Mouse (Mus musculus): ENCODE results near the gene Atad2b. TPM values are rescaled to one million over a fixed set of nuclear protein-coding genes. Genes with fewer than 3 reads are reported as not detected.

Atad2b gene
- total and polyA plus RNA-seq, 2 experiments from 2014 or later = 4.9 to 18.2 TPM

- TF ChIP-seq EP300 (IDR thresholded peaks at IDR 0.05; ENCODE audit: low read depth) = no peak
- no peak for TF ChIP-seq CTCF (IDR thresholded peaks at IDR 0.05; ENCODE audit: low read depth)
- peaks cover 28% of the 10 kb centered on the region for H3K36me3 ChIP-seq (replicated peaks; ENCODE audit: control insufficient read depth, insufficient read depth, low read length)
Observed at GRCm38 (mm10) chr12:5044141-5044540, 127.0 kb downstream of the Atad2b start.

GRCm38 (mm10) chr12:5048104-5048503 is 131.0 kb downstream of the Atad2b start:
- ATAC-seq (ENCODE audit: insufficient read depth, low read depth) = no peak
- no peaks in the 10 kb centered on the region for H3K27me3 ChIP-seq (ENCODE audit: control insufficient read depth, insufficient read depth, low read length)
- no peak overlapping the region for H3K27ac ChIP-seq (ENCODE audit: low read depth)
- DNase-seq (ENCODE audit: low spot score) = no peak
- H3K9me3 ChIP-seq (replicated peaks; ENCODE audit: control insufficient read depth, low read length) = peaks cover 22% of the 10 kb centered on the region
- peaks cover 14% of the 10 kb centered on the region for H3K36me3 ChIP-seq (replicated peaks; ENCODE audit: control insufficient read depth, insufficient read depth, low read length)
- WGBS = 93% methylated on average over 4 of the region's 4 CpGs
- TF ChIP-seq EP300 (IDR thresholded peaks at IDR 0.05; ENCODE audit: low read depth) (no peak), CTCF (IDR thresholded peaks at IDR 0.05; ENCODE audit: low read depth) (no peak)
- H3K4me1 ChIP-seq (ENCODE audit: control insufficient read depth, insufficient read depth) = no peaks in the 10 kb centered on the region
- no peak overlapping the region for H3K9ac ChIP-seq (replicated peaks; ENCODE audit: low read depth, low read length)
- no peak overlapping the region for H3K4me3 ChIP-seq (ENCODE audit: low read depth, low read length)
- no peak overlapping the region for H3K4me2 ChIP-seq (ENCODE audit: low read depth, low read length)

More at GRCm38 (mm10) chr12:5044141-5044540, 127.0 kb downstream of the Atad2b start:
- Histone ChIP-seq H3K9me3 (replicated peaks; ENCODE audit: control insufficient read depth, low read length) (no peaks in the 10 kb centered on the region), H3K4me2 (ENCODE audit: low read depth, low read length) (no peak overlapping the region), H3K4me3 (ENCODE audit: low read depth, low read length) (no peak overlapping the region), H3K27me3 (ENCODE audit: control insufficient read depth, insufficient read depth, low read length) (no peaks in the 10 kb centered on the region), H3K4me1 (ENCODE audit: control insufficient read depth, insufficient read depth) (no peaks in the 10 kb centered on the region), H3K9ac (replicated peaks; ENCODE audit: low read depth, low read length) (no peak overlapping the region), H3K27ac (ENCODE audit: low read depth) (no peak overlapping the region)
- 89% methylated on average over 15 of the region's 15 CpGs for WGBS
- DNase-seq (ENCODE audit: low spot score) (no peak), ATAC-seq (ENCODE audit: insufficient read depth, low read depth) (no peak)

GRCm38 (mm10) chr12:5067590-5067989 is 150.4 kb downstream of the Atad2b start:
- Histone ChIP-seq H3K9ac (replicated peaks; ENCODE audit: low read depth, low read length) (no peak overlapping the region), H3K36me3 (replicated peaks; ENCODE audit: control insufficient read depth, insufficient read depth, low read length) (no peaks in the 10 kb centered on the region), H3K27ac (ENCODE audit: low read depth) (no peak overlapping the region), H3K4me1 (ENCODE audit: control insufficient read depth, insufficient read depth) (no peaks in the 10 kb centered on the region), H3K4me2 (ENCODE audit: low read depth, low read length) (no peak overlapping the region), H3K4me3 (ENCODE audit: low read depth, low read length) (no peak overlapping the region), H3K27me3 (ENCODE audit: control insufficient read depth, insufficient read depth, low read length) (no peaks in the 10 kb centered on the region), H3K9me3 (replicated peaks; ENCODE audit: control insufficient read depth, low read length) (no peaks in the 10 kb centered on the region)
- DNase-seq (ENCODE audit: low spot score) = no peak
- TF ChIP-seq CTCF (IDR thresholded peaks at IDR 0.05; ENCODE audit: low read depth) (no peak), EP300 (IDR thresholded peaks at IDR 0.05; ENCODE audit: low read depth) (no peak)
- 43% methylated on average over 3 of the region's 3 CpGs for WGBS
- ATAC-seq (ENCODE audit: insufficient read depth, low read depth) = no peak

- no peaks in the 10 kb centered on the region for H3K36me3 ChIP-seq (replicated peaks; ENCODE audit: control insufficient read depth, insufficient read depth, low read length)
- H3K4me3 ChIP-seq (ENCODE audit: low read depth, low read length) = no peak overlapping the region
- DNase-seq (ENCODE audit: low spot score) = no peak
- H3K27ac ChIP-seq (ENCODE audit: low read depth) = no peak overlapping the region
- H3K9ac ChIP-seq (replicated peaks; ENCODE audit: low read depth, low read length) = no peak overlapping the region
- 0 out of 2 replicates have a peak, but pooled peaks cover 4% of the 10 kb centered on the region for H3K4me1 ChIP-seq (ENCODE audit: control insufficient read depth, insufficient read depth)
- no peak for ATAC-seq (ENCODE audit: insufficient read depth, low read depth)
- no peak for TF ChIP-seq EP300 (IDR thresholded peaks at IDR 0.05; ENCODE audit: low read depth)
- TF ChIP-seq CTCF (IDR thresholded peaks at IDR 0.05; ENCODE audit: low read depth) = no peak
- no peaks in the 10 kb centered on the region for H3K27me3 ChIP-seq (ENCODE audit: control insufficient read depth, insufficient read depth, low read length)
- no peaks in the 10 kb centered on the region for H3K9me3 ChIP-seq (replicated peaks; ENCODE audit: control insufficient read depth, low read length)
- 69% methylated on average over 3 of the region's 3 CpGs for WGBS
- H3K4me2 ChIP-seq (ENCODE audit: low read depth, low read length) = no peak overlapping the region
Observed at GRCm38 (mm10) chr12:5070131-5070530, 153.0 kb downstream of the Atad2b start.

- Histone ChIP-seq H3K4me2 (ENCODE audit: low read depth, low read length) (peak overlapping the region; percentile 36), H3K4me3 (ENCODE audit: low read depth, low read length) (no peak overlapping the region), H3K27me3 (ENCODE audit: control insufficient read depth, insufficient read depth, low read length) (no peaks in the 10 kb centered on the region), H3K4me1 (ENCODE audit: control insufficient read depth, insufficient read depth) (0 out of 2 replicates have a peak, but pooled peaks cover 4% of the 10 kb centered on the region), H3K9ac (replicated peaks; ENCODE audit: low read depth, low read length) (no peak overlapping the region), H3K9me3 (replicated peaks; ENCODE audit: control insufficient read depth, low read length) (no peaks in the 10 kb centered on the region), H3K27ac (ENCODE audit: low read depth) (no peak overlapping the region), H3K36me3 (replicated peaks; ENCODE audit: control insufficient read depth, insufficient read depth, low read length) (no peaks in the 10 kb centered on the region)
- WGBS = 35% methylated on average over 12 of the region's 12 CpGs
- peak; percentile 47 for DNase-seq (ENCODE audit: low spot score)
- TF ChIP-seq EP300 (IDR thresholded peaks at IDR 0.05; ENCODE audit: low read depth) (no peak), CTCF (IDR thresholded peaks at IDR 0.05; ENCODE audit: low read depth) (no peak)
- peak; percentile 60 for ATAC-seq (ENCODE audit: insufficient read depth, low read depth)
Observed at GRCm38 (mm10) chr12:5073191-5073590, 156.0 kb downstream of the Atad2b start.

- WGBS = 89% methylated on average over 4 of the region's 4 CpGs
- TF ChIP-seq EP300 (IDR thresholded peaks at IDR 0.05; ENCODE audit: low read depth) = no peak
- TF ChIP-seq CTCF (IDR thresholded peaks at IDR 0.05; ENCODE audit: low read depth) = no peak
Observed at GRCm38 (mm10) chr12:5081480-5081879, 164.3 kb downstream of the Atad2b start.

More at GRCm38 (mm10) chr12:5081480-5081879, 164.3 kb downstream of the Atad2b start:
- no peak for ATAC-seq (ENCODE audit: insufficient read depth, low read depth)
- no peaks in the 10 kb centered on the region for H3K4me1 ChIP-seq (ENCODE audit: control insufficient read depth, insufficient read depth)
- no peaks in the 10 kb centered on the region for H3K27me3 ChIP-seq (ENCODE audit: control insufficient read depth, insufficient read depth, low read length)
- no peak overlapping the region for H3K4me3 ChIP-seq (ENCODE audit: low read depth, low read length)
- no peak overlapping the region for H3K9ac ChIP-seq (replicated peaks; ENCODE audit: low read depth, low read length)
- H3K27ac ChIP-seq (ENCODE audit: low read depth) = no peak overlapping the region
- no peaks in the 10 kb centered on the region for H3K36me3 ChIP-seq (replicated peaks; ENCODE audit: control insufficient read depth, insufficient read depth, low read length)
- H3K4me2 ChIP-seq (ENCODE audit: low read depth, low read length) = no peak overlapping the region
- H3K9me3 ChIP-seq (replicated peaks; ENCODE audit: control insufficient read depth, low read length) = no peaks in the 10 kb centered on the region
- DNase-seq (ENCODE audit: low spot score) = no peak
